Mouse (Mus musculus): Measurements from ENCODE around the gene Fam120b. TPM values are rescaled to one million over a fixed set of nuclear protein-coding genes. Genes with fewer than 3 reads are reported as not detected.

The Fam120b gene
- total and polyA plus RNA-seq, 3 experiments: 9.8 to 10.5 TPM; not detected in 1

DNA sequence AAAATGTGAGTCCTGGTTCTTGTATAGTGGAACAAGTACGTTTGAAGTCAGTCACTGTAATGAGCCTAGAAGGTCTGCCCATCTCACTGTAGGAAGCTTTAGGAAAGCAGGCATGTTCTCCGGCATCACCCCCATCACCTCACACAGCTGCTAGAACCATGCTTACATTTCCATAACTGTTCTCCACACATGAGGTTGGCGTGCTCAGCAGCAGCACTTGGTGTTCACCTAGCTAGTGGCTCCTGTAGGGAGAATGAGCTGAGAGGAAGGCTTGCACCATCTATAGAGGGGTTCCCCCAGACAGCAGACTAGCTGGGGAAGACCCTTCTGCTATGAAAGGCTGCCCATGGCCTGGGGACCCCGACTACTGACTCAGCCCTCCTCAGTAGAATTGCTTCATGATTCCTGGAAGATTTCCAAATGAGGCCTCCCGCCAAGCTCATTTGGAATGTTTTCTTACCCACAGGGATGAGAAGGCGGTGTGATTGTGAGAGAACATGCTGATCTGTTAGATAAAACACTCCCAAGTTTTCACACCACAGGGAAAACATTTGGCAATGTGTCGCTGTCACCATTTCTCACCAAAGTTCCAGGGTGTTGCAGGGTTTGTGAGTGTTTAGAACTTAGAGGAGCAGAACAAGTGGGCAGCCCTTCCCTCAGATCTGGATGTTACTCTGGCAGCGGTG is 27.2 kb downstream of the Fam120b start:
- TF ChIP-seq ZKSCAN1 (IDR thresholded peaks at IDR 0.05; ENCODE audit: low read depth, low read length) (no peak), EP300 (IDR thresholded peaks at IDR 0.05; ENCODE audit: low read depth in 1 of 2, low read length in 2 of 2) (no peak), ZMIZ1 (IDR thresholded peaks at IDR 0.05; ENCODE audit: low read depth, low read length) (no peak), POLR2A (IDR thresholded peaks at IDR 0.05; ENCODE audit: control insufficient read depth in 1 of 2, insufficient read depth in 1 of 2, low read depth in 1 of 2, low read length in 2 of 2, poor library complexity in 1 of 2) (no peak), MYB (IDR thresholded peaks at IDR 0.05; ENCODE audit: low read depth, low read length) (no peak), ELF1 (IDR thresholded peaks at IDR 0.05; ENCODE audit: low read depth, low read length) (no peak), CHD1 (IDR thresholded peaks at IDR 0.05; ENCODE audit: low read depth, low read length) (no peak), POLR2AphosphoS5 (IDR thresholded peaks at IDR 0.05; ENCODE audit: borderline replicate concordance, low read depth, low read length) (no peak), GATA1 (IDR thresholded peaks at IDR 0.05; ENCODE audit: low read depth, low read length) (no peak), TBP (IDR thresholded peaks at IDR 0.05; ENCODE audit: low read depth, low read length) (no peak), E2F4 (IDR thresholded peaks at IDR 0.05; ENCODE audit: borderline replicate concordance, low read depth, low read length) (no peak), MAZ (IDR thresholded peaks at IDR 0.05; ENCODE audit: low read depth, low read length) (no peak), MYC (IDR thresholded peaks at IDR 0.05; ENCODE audit: low read depth, low read length) (no peak), SMC3 (IDR thresholded peaks at IDR 0.05; ENCODE audit: low read depth, low read length) (no peak), JUND (IDR thresholded peaks at IDR 0.05; ENCODE audit: low read depth, low read length) (no peak), USF2 (IDR thresholded peaks at IDR 0.05; ENCODE audit: borderline replicate concordance in 1 of 2, insufficient read depth in 1 of 2, low read depth in 1 of 2, low read length in 2 of 2) (no peak)
- Histone ChIP-seq H3K27ac (ENCODE audit: control insufficient read depth, low read depth, low read length) (no peak overlapping the region), H3K27me3 (ENCODE audit: control insufficient read depth in 1 of 2, insufficient read depth in 2 of 2, low read length in 2 of 2) (no peaks in the 10 kb centered on the region), H3K9ac (ENCODE audit: control insufficient read depth, low read depth, low read length, poor library complexity, severe bottlenecking) (no peak overlapping the region), H3K9me3 (replicated peaks; ENCODE audit: insufficient read depth, low read length) (no peaks in the 10 kb centered on the region), H3K79me2 (ENCODE audit: control insufficient read depth, insufficient read depth, low read length, poor library complexity) (no peaks in the 10 kb centered on the region), H3K4me3 (ENCODE audit: control insufficient read depth in 1 of 2, insufficient read depth in 1 of 2, low read depth in 2 of 2, low read length in 2 of 2) (no peak overlapping the region), H3K4me1 (ENCODE audit: control insufficient read depth in 1 of 2, insufficient read depth in 2 of 2, low read length in 2 of 2) (no peaks in the 10 kb centered on the region), H3K36me3 (ENCODE audit: control insufficient read depth in 1 of 2, insufficient read depth in 2 of 2, low read length in 2 of 2) (no peaks in the 10 kb centered on the region)
- DNase-seq (ENCODE audit: low read depth, low spot score): no peak

- Histone ChIP-seq H3K27me3 (ENCODE audit: control insufficient read depth in 1 of 2, insufficient read depth in 2 of 2, low read length in 2 of 2) (no peaks in the 10 kb centered on the region), H3K4me1 (ENCODE audit: control insufficient read depth in 1 of 2, insufficient read depth in 2 of 2, low read length in 2 of 2) (no peaks in the 10 kb centered on the region), H3K9me3 (replicated peaks; ENCODE audit: insufficient read depth, low read length) (no peaks in the 10 kb centered on the region), H3K9ac (ENCODE audit: control insufficient read depth, low read depth, low read length, poor library complexity, severe bottlenecking) (no peak overlapping the region), H3K79me2 (ENCODE audit: control insufficient read depth, insufficient read depth, low read length, poor library complexity) (no peaks in the 10 kb centered on the region), H3K27ac (ENCODE audit: control insufficient read depth, low read depth, low read length) (no peak overlapping the region), H3K36me3 (ENCODE audit: control insufficient read depth in 1 of 2, insufficient read depth in 2 of 2, low read length in 2 of 2) (no peaks in the 10 kb centered on the region), H3K4me3 (ENCODE audit: control insufficient read depth in 1 of 2, insufficient read depth in 1 of 2, low read depth in 2 of 2, low read length in 2 of 2) (no peak overlapping the region)
- no peak for DNase-seq (ENCODE audit: low read depth, low spot score)
- TF ChIP-seq BHLHE40 (IDR thresholded peaks at IDR 0.05; ENCODE audit: borderline replicate concordance, low read depth, low read length): no peak
- TF ChIP-seq TCF12 (IDR thresholded peaks at IDR 0.05; ENCODE audit: low read depth, low read length): no peak
- TF ChIP-seq UBTF (IDR thresholded peaks at IDR 0.05; ENCODE audit: borderline replicate concordance, insufficient read depth, low read depth, low read length): no peak
- no peak for TF ChIP-seq NELFE (IDR thresholded peaks at IDR 0.05; ENCODE audit: low read depth, low read length)
- no peak for TF ChIP-seq SMC3 (IDR thresholded peaks at IDR 0.05; ENCODE audit: low read depth, low read length)
- no peak for TF ChIP-seq TBP (IDR thresholded peaks at IDR 0.05; ENCODE audit: low read depth, low read length)
- no peak for TF ChIP-seq RAD21 (IDR thresholded peaks at IDR 0.05; ENCODE audit: low read depth, low read length)
- no peak for TF ChIP-seq CHD1 (IDR thresholded peaks at IDR 0.05; ENCODE audit: low read depth, low read length)
- no peak for TF ChIP-seq ZNF384 (IDR thresholded peaks at IDR 0.05; ENCODE audit: low read depth, low read length)
- no peak for TF ChIP-seq ELF1 (IDR thresholded peaks at IDR 0.05; ENCODE audit: low read depth, low read length)
- no peak for TF ChIP-seq ZMIZ1 (IDR thresholded peaks at IDR 0.05; ENCODE audit: low read depth, low read length)
- no peak for TF ChIP-seq RCOR1 (IDR thresholded peaks at IDR 0.05; ENCODE audit: low read depth, low read length)
- TF ChIP-seq MAZ (IDR thresholded peaks at IDR 0.05; ENCODE audit: low read depth, low read length): no peak
These were observed 29.9 kb downstream of the Fam120b start for GRCm38 (mm10) chr17:15425931-15426330.

All from MEL (cell line).